Mouse (Mus musculus) liver, embryonic 18 days (tissue): ENCODE data around the gene Vmn1r196. TPM values are rescaled to one million over a fixed set of nuclear protein-coding genes. Genes with fewer than 3 reads are reported as not detected.

Source experiments
- polyA plus RNA-seq: library from polyadenylated mRNA; depleted of rRNA; stranded (reverse); fragments of >200 nt; gene quantifications from 2 replicates; pipeline ENCODE4 v1.2.3, GENCODE M21; 2012; rRNA removed

Gene Vmn1r196
- polyA plus RNA-seq: not detected in 2 replicates

GRCm38 (mm10) chr13:22289620-22290019 lies at the start of gene Vmn1r196:
Gene Vmn1r196, plus strand, starts transcription at chr13:22289920.

GRCm38 (mm10) chr13:22243915-22244314 lies 45.8 kb upstream of the Vmn1r196 start, which contains the start of gene Vmn1r194:
Gene Vmn1r194, plus strand, starts transcription at chr13:22244215.

GRCm38 (mm10) chr13:22270222-22270621 lies 19.5 kb upstream of the Vmn1r196 start, which contains the start of gene Vmn1r195:
Gene Vmn1r195, plus strand, starts transcription at chr13:22270522.

GRCm38 (mm10) chr13:22324289-22324688 lies 34.6 kb downstream of the Vmn1r196 start, which contains the start of gene Vmn1r197:
Gene Vmn1r197, plus strand, starts transcription at chr13:22324589.

Other genes starting within 250 kb of the Vmn1r196 start
- gene Hist1h4i, start 248.6 kb upstream of the Vmn1r196 start, polyA plus RNA-seq: 42.8 and 103 TPM in 2 replicates
- 13.6 and 14.3 TPM in 2 replicates for gene Hist1h2ag, start 247.0 kb upstream of the Vmn1r196 start, polyA plus RNA-seq
- gene Hist1h2bj, start 246.7 kb upstream of the Vmn1r196 start, polyA plus RNA-seq: 7.7 and 11.4 TPM in 2 replicates
- not detected in 2 replicates for gene Vmn1r188, start 205.5 kb upstream of the Vmn1r196 start, polyA plus RNA-seq
- not detected in 2 replicates for gene Vmn1r189, start 184.1 kb upstream of the Vmn1r196 start, polyA plus RNA-seq
- gene Vmn1r191, start 106.0 kb upstream of the Vmn1r196 start, polyA plus RNA-seq: not detected in 2 replicates
- not detected in 2 replicates for gene Vmn1r192, start 98.8 kb upstream of the Vmn1r196 start, polyA plus RNA-seq
- not detected in 2 replicates for gene Vmn1r193, start 66.8 kb upstream of the Vmn1r196 start, polyA plus RNA-seq
- gene Vmn1r194, start 45.7 kb upstream of the Vmn1r196 start, polyA plus RNA-seq: not detected in 2 replicates
- not detected in 2 replicates for gene Vmn1r195, start 19.4 kb upstream of the Vmn1r196 start, polyA plus RNA-seq
- gene Vmn1r197, start 34.7 kb downstream of the Vmn1r196 start, polyA plus RNA-seq: not detected in 2 replicates
- gene Vmn1r198, start 60.4 kb downstream of the Vmn1r196 start, polyA plus RNA-seq: not detected in 2 replicates
- not detected in 2 replicates for gene Vmn1r199, start 89.9 kb downstream of the Vmn1r196 start, polyA plus RNA-seq
- not detected in 2 replicates for gene Vmn1r200, start 100.5 kb downstream of the Vmn1r196 start, polyA plus RNA-seq
- not detected in 2 replicates for gene Vmn1r201, start 182.0 kb downstream of the Vmn1r196 start, polyA plus RNA-seq
- gene Vmn1r202, start 215.5 kb downstream of the Vmn1r196 start, polyA plus RNA-seq: not detected in 2 replicates
- gene Vmn1r203, start 228.2 kb downstream of the Vmn1r196 start, polyA plus RNA-seq: not detected in 2 replicates